Mouse (Mus musculus): Measurements from ENCODE around the gene Tagln2.

- TF ChIP-seq POLR2A (IDR thresholded peaks at IDR 0.05; ENCODE audit: borderline replicate concordance, control insufficient read depth, low read depth, low read length) (no peak), CTCF (IDR thresholded peaks at IDR 0.05; ENCODE audit: control insufficient read depth, insufficient read depth, low read length) (no peak)
Observed at GRCm38 (mm10) chr1:172520576-172521440, 21.0 kb downstream of the Tagln2 start, which contains the start of gene Cfap45.

Data from bone marrow, adult 2 months (tissue).